Mouse (Mus musculus): Measurements from ENCODE around the gene Glrx3. TPM values are rescaled to one million over a fixed set of nuclear protein-coding genes. Genes with fewer than 3 reads are reported as not detected.

The Glrx3 gene
- polyA plus RNA-seq, 1 experiment, result 204 TPM

DNA sequence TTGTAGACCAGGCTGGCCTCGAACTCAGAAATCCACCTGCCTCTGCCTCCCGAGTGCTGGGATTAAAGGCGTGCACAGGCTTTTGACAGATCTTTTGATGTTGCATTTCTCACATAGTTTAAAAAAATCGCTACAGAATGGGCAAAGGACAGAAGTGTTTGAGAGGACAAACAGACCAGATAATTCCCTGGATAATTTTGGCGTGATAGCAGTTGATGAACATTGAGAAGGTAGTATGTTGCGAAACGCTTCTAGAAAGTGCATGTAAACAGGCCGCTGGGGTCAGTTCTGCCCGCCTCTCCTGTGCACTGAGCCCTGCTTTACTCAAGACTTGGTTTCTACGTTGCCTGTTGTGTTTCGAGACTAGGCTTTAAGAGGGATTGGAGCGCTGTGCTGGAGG lies 7.9 kb downstream of the Glrx3 start:
- Histone ChIP-seq H3ac (ENCODE audit: control insufficient read depth, insufficient read length) (no peak overlapping the region), H3K4me3 (no peak overlapping the region), H3K36me3 (ENCODE audit: control insufficient read depth, insufficient read depth) (peaks cover 31% of the 10 kb centered on the region), H3K79me2 (ENCODE audit: control insufficient read depth, insufficient read depth) (peaks cover 85% of the 10 kb centered on the region), H3K27me3 (ENCODE audit: control insufficient read depth, insufficient read depth, insufficient read length) (no peaks in the 10 kb centered on the region), H3K4me2 (ENCODE audit: low read depth) (no peak overlapping the region)
- no peak for TF ChIP-seq SRF (IDR thresholded peaks at IDR 0.05; ENCODE audit: control insufficient read depth, insufficient read length, low read depth)
- TF ChIP-seq MYOG (IDR thresholded peaks at IDR 0.05; ENCODE audit: control insufficient read depth in 1 of 3, insufficient read depth in 1 of 3, insufficient read length in 2 of 3, low read depth in 2 of 3), result no peak
- no peak for TF ChIP-seq E2F4 (IDR thresholded peaks at IDR 0.05; ENCODE audit: insufficient read depth)
- no peak for TF ChIP-seq MYOD1 (IDR thresholded peaks at IDR 0.05; ENCODE audit: control insufficient read depth in 1 of 3, insufficient read length in 2 of 3, low read depth in 2 of 3)
- TF ChIP-seq CEBPB (IDR thresholded peaks at IDR 0.05; ENCODE audit: insufficient read depth, poor library complexity, severe bottlenecking), result no peak
- no peak for TF ChIP-seq USF1 (IDR thresholded peaks at IDR 0.05; ENCODE audit: low read depth)
- no peak for TF ChIP-seq POLR2AphosphoS2 (IDR thresholded peaks at IDR 0.05; ENCODE audit: insufficient read length, low read depth)

DNA sequence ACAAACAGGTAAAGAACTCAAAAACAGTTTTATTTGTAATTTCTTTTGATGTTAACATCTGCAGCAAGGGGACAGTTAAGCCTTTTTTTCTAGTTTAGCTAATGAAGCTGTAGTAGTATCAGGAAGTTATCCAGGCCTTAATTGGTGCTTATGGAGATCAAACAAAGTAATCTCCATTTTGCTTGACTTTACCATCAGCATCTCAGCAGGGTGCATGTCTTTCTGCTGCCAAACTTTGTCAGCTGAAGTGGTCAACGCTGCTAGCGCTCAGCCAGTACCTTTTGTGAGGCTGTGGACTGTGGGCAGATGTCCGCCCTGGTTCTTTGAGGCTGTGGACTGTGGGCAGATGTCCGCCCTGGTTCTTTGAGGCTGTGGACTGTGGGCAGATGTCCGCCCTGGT lies 24.0 kb downstream of the Glrx3 start:
- Histone ChIP-seq H3K79me2 (ENCODE audit: control insufficient read depth, insufficient read depth) (no peaks in the 10 kb centered on the region), H3K36me3 (ENCODE audit: control insufficient read depth, insufficient read depth) (peaks cover 24% of the 10 kb centered on the region), H3K4me2 (ENCODE audit: low read depth) (no peak overlapping the region), H3K4me3 (no peak overlapping the region), H3ac (ENCODE audit: control insufficient read depth, insufficient read length) (no peak overlapping the region), H3K27me3 (ENCODE audit: control insufficient read depth, insufficient read depth, insufficient read length) (no peaks in the 10 kb centered on the region)
- TF ChIP-seq MYOG (IDR thresholded peaks at IDR 0.05; ENCODE audit: control insufficient read depth in 1 of 3, insufficient read depth in 1 of 3, insufficient read length in 2 of 3, low read depth in 2 of 3), result no peak
- no peak for TF ChIP-seq SRF (IDR thresholded peaks at IDR 0.05; ENCODE audit: control insufficient read depth, insufficient read length, low read depth)

DNA sequence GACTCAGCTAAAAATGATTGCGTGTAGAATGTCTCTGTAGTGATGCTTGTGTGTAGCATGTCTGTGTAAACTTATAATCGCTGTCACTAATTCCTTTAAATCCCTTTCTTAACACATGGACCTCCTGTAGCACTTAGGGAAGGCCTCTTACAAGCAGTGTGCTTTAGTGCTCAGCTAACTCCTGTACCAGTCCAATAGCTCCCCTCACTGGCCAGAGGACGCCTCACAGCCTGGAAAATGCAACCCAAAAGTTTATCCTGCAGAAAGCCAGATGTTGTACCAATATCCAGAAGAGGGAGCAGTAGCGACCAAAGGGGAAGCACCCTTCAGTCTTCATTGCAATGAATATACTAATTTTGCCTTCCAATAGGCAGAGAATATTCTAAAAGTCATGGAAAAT lies 30.8 kb downstream of the Glrx3 start:
- H3K4me3 ChIP-seq, result no peak overlapping the region
- H3ac ChIP-seq (ENCODE audit: control insufficient read depth, insufficient read length), result no peak overlapping the region
- H3K79me2 ChIP-seq (ENCODE audit: control insufficient read depth, insufficient read depth), result no peaks in the 10 kb centered on the region
- TF ChIP-seq TCF12 (IDR thresholded peaks at IDR 0.05; ENCODE audit: insufficient read depth, poor library complexity, severe bottlenecking), result no peak
- no peak for TF ChIP-seq REST (IDR thresholded peaks at IDR 0.05; ENCODE audit: insufficient read depth, insufficient read length)
- TF ChIP-seq TCF3 (IDR thresholded peaks at IDR 0.05; ENCODE audit: insufficient read length, low read depth), result no peak
- no peak for TF ChIP-seq MYOD1 (IDR thresholded peaks at IDR 0.05; ENCODE audit: control insufficient read depth in 1 of 3, insufficient read length in 2 of 3, low read depth in 2 of 3)
- no peak for TF ChIP-seq USF1 (IDR thresholded peaks at IDR 0.05; ENCODE audit: low read depth)
- TF ChIP-seq SRF (IDR thresholded peaks at IDR 0.05; ENCODE audit: control insufficient read depth, insufficient read length, low read depth), result no peak
- no peak for TF ChIP-seq E2F4 (IDR thresholded peaks at IDR 0.05; ENCODE audit: insufficient read depth)
- no peak for TF ChIP-seq POLR2A (IDR thresholded peaks at IDR 0.05; ENCODE audit: insufficient read length, low read depth)
- TF ChIP-seq MYOG (IDR thresholded peaks at IDR 0.05; ENCODE audit: control insufficient read depth in 1 of 3, insufficient read depth in 1 of 3, insufficient read length in 2 of 3, low read depth in 2 of 3), result no peak
- no peak for TF ChIP-seq POLR2AphosphoS2 (IDR thresholded peaks at IDR 0.05; ENCODE audit: insufficient read length, low read depth)
- no peak for TF ChIP-seq MAX (IDR thresholded peaks at IDR 0.05; ENCODE audit: low read depth)
- no peak for TF ChIP-seq CEBPB (IDR thresholded peaks at IDR 0.05; ENCODE audit: insufficient read depth, poor library complexity, severe bottlenecking)
- H3K4me2 ChIP-seq (ENCODE audit: low read depth), result no peak overlapping the region
- peaks cover 30% of the 10 kb centered on the region for H3K36me3 ChIP-seq (ENCODE audit: control insufficient read depth, insufficient read depth)
- H3K27me3 ChIP-seq (ENCODE audit: control insufficient read depth, insufficient read depth, insufficient read length), result no peaks in the 10 kb centered on the region

DNA sequence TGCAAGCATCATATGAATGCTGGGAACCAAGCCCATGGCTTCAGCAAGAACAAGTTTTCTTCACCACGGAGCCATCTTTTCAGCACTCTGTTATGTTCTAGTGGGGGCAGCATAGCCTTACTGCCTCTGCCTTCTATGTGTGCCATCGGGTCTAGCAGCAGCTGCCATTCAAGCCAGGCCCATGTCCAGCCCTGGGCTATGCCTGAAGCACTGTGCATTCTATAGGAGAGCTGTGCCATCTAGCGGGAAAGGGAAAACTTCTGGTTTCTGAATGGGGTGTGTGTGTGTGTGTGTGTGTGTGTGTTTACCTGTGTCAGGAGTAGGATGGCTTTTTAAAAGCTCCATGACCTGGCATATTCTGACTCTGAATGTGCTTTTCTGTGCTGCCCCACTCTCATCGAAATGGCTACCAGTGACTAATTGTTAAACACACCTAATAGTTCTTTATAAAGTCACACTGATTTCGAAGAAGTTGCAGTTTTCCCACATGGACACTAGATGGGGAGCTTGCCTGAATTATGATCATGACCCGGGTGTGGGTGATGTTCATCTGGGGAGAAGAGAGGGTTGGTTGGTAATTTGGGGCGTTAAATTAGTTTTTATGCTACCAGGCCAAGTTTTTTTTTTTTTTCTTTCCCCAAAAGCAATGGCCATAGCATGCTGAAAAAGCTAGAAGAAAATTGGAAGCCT lies 34.2 kb downstream of the Glrx3 start:
- peak; percentile 42 for TF ChIP-seq POLR2AphosphoS2 (IDR thresholded peaks at IDR 0.05; ENCODE audit: insufficient read length, low read depth)
- TF ChIP-seq USF1 (IDR thresholded peaks at IDR 0.05; ENCODE audit: low read depth), result no peak
- no peak for TF ChIP-seq REST (IDR thresholded peaks at IDR 0.05; ENCODE audit: insufficient read depth, insufficient read length)
- no peak for TF ChIP-seq TCF3 (IDR thresholded peaks at IDR 0.05; ENCODE audit: insufficient read length, low read depth)
- Histone ChIP-seq H3K4me2 (ENCODE audit: low read depth) (no peak overlapping the region), H3K4me3 (no peak overlapping the region), H3K27me3 (ENCODE audit: control insufficient read depth, insufficient read depth, insufficient read length) (no peaks in the 10 kb centered on the region), H3ac (ENCODE audit: control insufficient read depth, insufficient read length) (no peak overlapping the region), H3K79me2 (ENCODE audit: control insufficient read depth, insufficient read depth) (no peaks in the 10 kb centered on the region), H3K36me3 (ENCODE audit: control insufficient read depth, insufficient read depth) (peaks cover 24% of the 10 kb centered on the region)

DNA sequence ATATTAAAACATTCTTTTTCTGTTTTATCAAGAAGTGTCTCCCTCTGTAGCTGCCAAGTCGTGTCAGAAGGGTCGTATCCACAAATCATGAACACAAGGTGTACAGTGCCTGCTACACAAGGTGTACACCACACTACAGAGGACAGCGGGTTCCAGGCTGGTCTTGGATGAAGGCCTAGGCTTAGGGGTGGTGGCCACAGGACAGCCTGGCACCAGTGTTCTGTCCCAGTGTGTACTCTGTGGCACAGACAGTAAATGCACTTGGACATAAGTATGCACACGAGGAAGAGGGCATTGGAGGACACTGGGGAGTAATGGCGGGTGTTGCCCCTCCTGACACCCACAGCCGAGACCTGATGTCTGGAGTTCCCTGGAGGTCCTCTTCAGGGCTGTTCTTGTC lies 34.7 kb downstream of the Glrx3 start:
- TF ChIP-seq POLR2AphosphoS2 (IDR thresholded peaks at IDR 0.05; ENCODE audit: insufficient read length, low read depth) (peak; percentile 73), TCF12 (IDR thresholded peaks at IDR 0.05; ENCODE audit: insufficient read depth, poor library complexity, severe bottlenecking) (no peak)
- H3K27me3 ChIP-seq (ENCODE audit: control insufficient read depth, insufficient read depth, insufficient read length), result no peaks in the 10 kb centered on the region

More for the DNA sequence above, 34.7 kb downstream of the Glrx3 start:
- Histone ChIP-seq H3K4me2 (ENCODE audit: low read depth) (no peak overlapping the region), H3K79me2 (ENCODE audit: control insufficient read depth, insufficient read depth) (no peaks in the 10 kb centered on the region), H3K36me3 (ENCODE audit: control insufficient read depth, insufficient read depth) (peaks cover 23% of the 10 kb centered on the region), H3K4me3 (no peak overlapping the region), H3ac (ENCODE audit: control insufficient read depth, insufficient read length) (no peak overlapping the region)
